Mouse (Mus musculus) lung, postnatal 10 days (tissue): ENCODE data around the gene Tmem45a2.
"Not testable (repeated sequence)": the region's sequence is repeated elsewhere in the genome, so short reads cannot be mapped to it uniquely, and the experiment has no call there.

Source experiments
- DNase-seq: peaks from one replicate; pipeline ENCODE4 v3.0.0; 2021

The Tmem45a2 gene

GRCm38 (mm10) chr16:57071132-57071639, at the start of gene Tmem45a2:
TSS of gene Tmem45a2 (minus strand) at chr16:57071372.
- no peak for DNase-seq

GRCm38 (mm10) chr16:57117562-57117961, 46.4 kb upstream of the Tmem45a2 start:
- DNase-seq: no peak

- peak; percentile 24 for DNase-seq
These were observed 44.9 kb upstream of the Tmem45a2 start for GRCm38 (mm10) chr16:57116066-57116465.

GRCm38 (mm10) chr16:57106185-57106960, 35.2 kb upstream of the Tmem45a2 start:
- DNase-seq: no peak

GRCm38 (mm10) chr16:57101174-57101573, 30.0 kb upstream of the Tmem45a2 start:
- DNase-seq: no peak

- no peak for DNase-seq
These were observed 28.5 kb upstream of the Tmem45a2 start for GRCm38 (mm10) chr16:57099572-57100237.

GRCm38 (mm10) chr16:57098468-57099144, 27.4 kb upstream of the Tmem45a2 start:
- DNase-seq: peak; percentile 19

GRCm38 (mm10) chr16:57092911-57093605, 21.9 kb upstream of the Tmem45a2 start:
- no peak for DNase-seq

- peak; percentile 47 for DNase-seq
These were observed 21.3 kb upstream of the Tmem45a2 start for GRCm38 (mm10) chr16:57092460-57092859.

- no peak for DNase-seq
These were observed 8.4 kb upstream of the Tmem45a2 start for GRCm38 (mm10) chr16:57079577-57079976.

GRCm38 (mm10) chr16:57075986-57076385, 4.8 kb upstream of the Tmem45a2 start:
- no peak for DNase-seq

- no peak for DNase-seq
These were observed 9.1 kb downstream of the Tmem45a2 start for GRCm38 (mm10) chr16:57062045-57062444.

GRCm38 (mm10) chr16:57056995-57057394, 14.2 kb downstream of the Tmem45a2 start:
- DNase-seq: no peak

- no peak for DNase-seq
These were observed 21.2 kb downstream of the Tmem45a2 start for GRCm38 (mm10) chr16:57049974-57050373.

GRCm38 (mm10) chr16:57038600-57038999, 32.6 kb downstream of the Tmem45a2 start:
- no peak for DNase-seq

- no peak for DNase-seq
These were observed 40.9 kb downstream of the Tmem45a2 start for GRCm38 (mm10) chr16:57030150-57030885.

GRCm38 (mm10) chr16:56998283-56998682, 72.9 kb downstream of the Tmem45a2 start:
- not testable (repeated sequence) for DNase-seq
